ENCODE assay signal across 16 mouse cellular contexts in genomic region chr6:138782907-138783306, GRCm38 (mm10).
DNase-seq lines count a peak whose midpoint lies in the region; ATAC-seq lines count a peak whose summit lies in the region.
"Had no signal": no experiment of that assay in that cellular context is flagged by ENCODE, and none has a peak within 500 bp of the region (broad histone marks: within the 10 kb centered on the region; RNA-seq: fewer than 3 reads in every experiment).

No protein-coding gene starts in this region.

- no peaks in the 10 kb centered on the region for H3K4me1 ChIP-seq in midbrain, embryonic 11.5 days (ENCODE audit: control insufficient read depth, insufficient read depth, low read length)
- H3K4me1 ChIP-seq in midbrain, embryonic 15.5 days: no peaks in the 10 kb centered on the region
- H3K4me1 ChIP-seq: embryonic facial prominence, embryonic 10.5 days; heart, embryonic 10.5 days; hindbrain, embryonic 15.5 days had no signal

- intact Hi-C loops in heart, postnatal 10 days (cut with DNase I): no loop called here

- peak; percentile 48 for DNase-seq in heart, adult 11 months
- DNase-seq in heart, postnatal 10 days: no peak
- DNase-seq in midbrain, embryonic 11.5 days (ENCODE audit: low spot score, missing footprints): peak; percentile 33
- DNase-seq in retina, postnatal 1 day: peak; percentile 18
- no peak for DNase-seq in retina, embryonic 14.5 days (ENCODE audit: low spot score)
- DNase-seq: adrenal gland, adult 2 months; adrenal gland, postnatal 25 days; cerebellum, adult 2 months; cerebellum, postnatal 10 days; gastrocnemius, postnatal 36 days; heart, adult 18-20 months; heart, postnatal 14 days had no signal

- ATAC-seq in midbrain, embryonic 11.5 days (ENCODE audit: low FRiP score): no peak
- ATAC-seq in midbrain, embryonic 15.5 days (replicated peaks): no peak

- no peak overlapping the region for H3K9ac ChIP-seq in midbrain, embryonic 11.5 days (ENCODE audit: low read length)
- H3K9ac ChIP-seq in midbrain, embryonic 15.5 days: no peak overlapping the region
- H3K9ac ChIP-seq: hindbrain, embryonic 15.5 days had no signal

- no peaks in the 10 kb centered on the region for H3K9me3 ChIP-seq in midbrain, embryonic 11.5 days (ENCODE audit: control insufficient read depth, low read length)
- no peaks in the 10 kb centered on the region for H3K9me3 ChIP-seq in midbrain, embryonic 15.5 days
- H3K9me3 ChIP-seq: embryonic facial prominence, embryonic 10.5 days; heart, embryonic 10.5 days; hindbrain, embryonic 15.5 days had no signal

- WGBS in midbrain, embryonic 11.5 days: 40% methylated on average over 4 of the region's 4 CpGs
- 40% methylated on average over 4 of the region's 4 CpGs for WGBS in midbrain, embryonic 15.5 days

- no peak overlapping the region for H3K4me3 ChIP-seq in midbrain, embryonic 11.5 days (ENCODE audit: low read depth, low read length)
- no peak overlapping the region for H3K4me3 ChIP-seq in midbrain, embryonic 15.5 days
- H3K4me3 ChIP-seq: embryonic facial prominence, embryonic 10.5 days; heart, embryonic 10.5 days; hindbrain, embryonic 15.5 days had no signal

- no peaks in the 10 kb centered on the region for H3K36me3 ChIP-seq in midbrain, embryonic 11.5 days (ENCODE audit: control insufficient read depth, insufficient read depth, low read length)
- no peaks in the 10 kb centered on the region for H3K36me3 ChIP-seq in midbrain, embryonic 15.5 days (replicated peaks)
- H3K36me3 ChIP-seq: embryonic facial prominence, embryonic 10.5 days; heart, embryonic 10.5 days; hindbrain, embryonic 15.5 days had no signal

- no peaks in the 10 kb centered on the region for H3K27me3 ChIP-seq in midbrain, embryonic 11.5 days (ENCODE audit: control insufficient read depth, insufficient read depth, low read length)
- no peaks in the 10 kb centered on the region for H3K27me3 ChIP-seq in midbrain, embryonic 15.5 days (replicated peaks)
- H3K27me3 ChIP-seq: hindbrain, embryonic 15.5 days had no signal

- H3K4me2 ChIP-seq in midbrain, embryonic 11.5 days: no peak overlapping the region
- H3K4me2 ChIP-seq in midbrain, embryonic 15.5 days: no peak overlapping the region
- H3K4me2 ChIP-seq: hindbrain, embryonic 15.5 days had no signal

- H3K27ac ChIP-seq in midbrain, embryonic 11.5 days (ENCODE audit: low read depth, low read length): no peak overlapping the region
- H3K27ac ChIP-seq in midbrain, embryonic 15.5 days: no peak overlapping the region
- H3K27ac ChIP-seq: embryonic facial prominence, embryonic 10.5 days; heart, embryonic 10.5 days; hindbrain, embryonic 15.5 days had no signal

Comparison
In these comparisons a context has a peak if more than half of its experiments do, and no peak if none do; other contexts are left out.
1. DNase-seq: peak in heart, adult 11 months (single experiment), midbrain, embryonic 11.5 days (single experiment) and retina, postnatal 1 day (single experiment); none in heart, postnatal 10 days (0 of 2) and retina, embryonic 14.5 days (single experiment).